Mouse (Mus musculus) heart, postnatal 25 days (tissue): Measurements from ENCODE around the gene Fgf18. TPM values are rescaled to one million over a fixed set of nuclear protein-coding genes. Genes with fewer than 3 reads are reported as not detected.
A peak's percentile ranks its signal among the peaks of the same experiment; 100 is the strongest.

Experiments
- DNase-seq: peaks from one replicate; pipeline ENCODE4 v3.0.0; 2022; ENCODE audit warnings: low spot score
- intact Hi-C: fragments of 180-260 bp; cut with DNase I; formaldehyde crosslinking; loops from one replicate; pipeline ENCODE4 v1.15.1; 2025
- total RNA-seq, 2 experiments: library from RNA; stranded (reverse); gene quantifications; 2 replicates each; pipeline ENCODE4 v1.2.3; 2021

The Fgf18 gene
- 1 to 10 TPM; 5.1 to 6.0 TPM for total RNA-seq

GRCm38 (mm10) chr11:33147171-33147571 lies at the start of gene Fgf18:
Gene Fgf18 (minus strand): TSS chr11:33147400.
- DNase-seq: no peak
- intact Hi-C loops: loop anchor here (5.0 kb wide), 2 partner anchors 185 to 525 kb away; no protein-coding TSS in a partner anchor

GRCm38 (mm10) chr11:33196447-33197132 lies 49.4 kb upstream of the Fgf18 start:
- DNase-seq: no peak
- intact Hi-C loops: no loop called here

GRCm38 (mm10) chr11:33195531-33196446 lies 48.6 kb upstream of the Fgf18 start:
- intact Hi-C loops: no loop called here
- DNase-seq: no peak

GRCm38 (mm10) chr11:33195061-33195460 lies 47.9 kb upstream of the Fgf18 start:
- DNase-seq: no peak
- intact Hi-C loops: no loop called here

- intact Hi-C loops: no loop called here
- DNase-seq: no peak
Measured at GRCm38 (mm10) chr11:33193695-33194094, 46.5 kb upstream of the Fgf18 start.

GRCm38 (mm10) chr11:33181804-33182203 lies 34.6 kb upstream of the Fgf18 start:
- intact Hi-C loops: no loop called here
- no peak for DNase-seq

- no peak for DNase-seq
- intact Hi-C loops: no loop called here
Measured at GRCm38 (mm10) chr11:33180701-33181116, 33.5 kb upstream of the Fgf18 start.

- DNase-seq: no peak
- intact Hi-C loops: no loop called here
Measured at GRCm38 (mm10) chr11:33179802-33180201, 32.6 kb upstream of the Fgf18 start.

GRCm38 (mm10) chr11:33176525-33177245 lies 29.5 kb upstream of the Fgf18 start:
- no peak for DNase-seq

GRCm38 (mm10) chr11:33175768-33176167 lies 28.6 kb upstream of the Fgf18 start:
- no peak for DNase-seq
- intact Hi-C loops: loop anchor here (1.0 to 2.0 kb wide), 3 partner anchors 119 to 545 kb away; no protein-coding TSS in a partner anchor

More at GRCm38 (mm10) chr11:33176525-33177245, 29.5 kb upstream of the Fgf18 start:
- intact Hi-C loops: loop anchor here (1.0 to 2.0 kb wide), 3 partner anchors 118 to 544 kb away; no protein-coding TSS in a partner anchor

- DNase-seq: no peak
- intact Hi-C loops: no loop called here
Measured at GRCm38 (mm10) chr11:33170489-33170888, 23.3 kb upstream of the Fgf18 start.

GRCm38 (mm10) chr11:33162998-33163506 lies 15.9 kb upstream of the Fgf18 start, which contains the start of gene Npm1:
Gene Npm1 (minus strand): TSS chr11:33163206.
- intact Hi-C loops: no loop called here

GRCm38 (mm10) chr11:33162211-33162997 lies 15.2 kb upstream of the Fgf18 start:
- intact Hi-C loops: no loop called here
- peak; percentile 44 for DNase-seq

More at GRCm38 (mm10) chr11:33162998-33163506, 15.9 kb upstream of the Fgf18 start, which contains the start of gene Npm1:
- peak; percentile 98 for DNase-seq

- DNase-seq: no peak
- intact Hi-C loops: no loop called here
Measured at GRCm38 (mm10) chr11:33159741-33160140, 12.5 kb upstream of the Fgf18 start.

GRCm38 (mm10) chr11:33157453-33158196 lies 10.4 kb upstream of the Fgf18 start:
- intact Hi-C loops: no loop called here
- no peak for DNase-seq

GRCm38 (mm10) chr11:33156436-33157015 lies 9.3 kb upstream of the Fgf18 start:
- DNase-seq: no peak
- intact Hi-C loops: no loop called here

- DNase-seq: no peak
- intact Hi-C loops: no loop called here
Measured at GRCm38 (mm10) chr11:33154459-33154858, 7.3 kb upstream of the Fgf18 start.

GRCm38 (mm10) chr11:33152997-33153396 lies 5.8 kb upstream of the Fgf18 start:
- intact Hi-C loops: no loop called here
- no peak for DNase-seq
